Comparison of ENCODE assay signal across 10 mouse cellular contexts in the genomic region with DNA sequence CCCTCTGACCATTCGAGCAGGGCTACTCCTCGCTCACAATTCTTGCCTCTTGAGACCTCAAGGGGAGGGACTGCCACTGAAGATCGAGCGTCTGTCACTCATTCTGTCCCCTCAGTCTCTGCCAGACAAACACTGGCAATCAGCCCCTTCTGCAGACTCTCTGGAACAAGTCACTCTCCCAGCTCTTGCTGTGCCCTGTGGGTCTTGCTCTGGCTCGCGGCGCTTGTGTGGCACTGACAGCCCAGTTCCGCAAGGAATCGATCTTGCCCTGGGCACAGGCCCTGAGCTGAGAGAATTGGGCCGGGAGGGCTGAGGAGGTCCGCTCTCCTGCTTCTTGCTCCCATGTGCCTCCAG.
DNase-seq lines count a peak whose midpoint lies in the region; ATAC-seq lines count a peak whose summit lies in the region.
"Had no signal": no experiment of that assay in that cellular context is flagged by ENCODE, and none has a peak within 500 bp of the region (broad histone marks: within the 10 kb centered on the region; RNA-seq: fewer than 3 reads in every experiment).

No protein-coding gene starts in this region.

- H3K27ac ChIP-seq in midbrain, embryonic 10.5 days (replicated peaks), result peak overlapping the region; percentile 60
- H3K27ac ChIP-seq in midbrain, embryonic 11.5 days (ENCODE audit: low read depth, low read length), result no peak overlapping the region
- H3K27ac ChIP-seq in hindbrain, embryonic 12.5 days, result peak overlapping the region; percentile 41
- peak overlapping the region; percentile 46; the same call in 1 of the 2 replicates for H3K27ac ChIP-seq in neural tube, embryonic 13.5 days (replicated peaks)

- peaks cover 84% of the 10 kb centered on the region for H3K27me3 ChIP-seq in midbrain, embryonic 10.5 days (ENCODE audit: low read depth, poor library complexity, severe bottlenecking)
- peaks cover 25% of the 10 kb centered on the region for H3K27me3 ChIP-seq in midbrain, embryonic 11.5 days (ENCODE audit: control insufficient read depth, insufficient read depth, low read length)
- peaks cover 75% of the 10 kb centered on the region for H3K27me3 ChIP-seq in hindbrain, embryonic 12.5 days
- peaks cover 74% of the 10 kb centered on the region for H3K27me3 ChIP-seq in neural tube, embryonic 13.5 days

- ATAC-seq in midbrain, embryonic 11.5 days (ENCODE audit: low FRiP score), result no peak
- peak; percentile 9; the same call in 1 of the 2 replicates for ATAC-seq in hindbrain, embryonic 12.5 days (ENCODE audit: low FRiP score)
- ATAC-seq in neural tube, embryonic 13.5 days (ENCODE audit: low read depth), result 0 out of 2 replicates have a peak, but pooled peaks have one; percentile 4

- no peak overlapping the region for H3K4me3 ChIP-seq in midbrain, embryonic 10.5 days
- H3K4me3 ChIP-seq in midbrain, embryonic 11.5 days (ENCODE audit: low read depth, low read length), result no peak overlapping the region
- no peak overlapping the region for H3K4me3 ChIP-seq in hindbrain, embryonic 12.5 days
- H3K4me3 ChIP-seq in neural tube, embryonic 13.5 days, result no peak overlapping the region

- H3K9ac ChIP-seq in midbrain, embryonic 11.5 days (ENCODE audit: low read length), result no peak overlapping the region
- H3K9ac ChIP-seq in hindbrain, embryonic 12.5 days, result no peak overlapping the region
- no peak overlapping the region for H3K9ac ChIP-seq in neural tube, embryonic 13.5 days

- no peaks in the 10 kb centered on the region for H3K36me3 ChIP-seq in midbrain, embryonic 10.5 days
- no peaks in the 10 kb centered on the region for H3K36me3 ChIP-seq in midbrain, embryonic 11.5 days (ENCODE audit: control insufficient read depth, insufficient read depth, low read length)
- no peaks in the 10 kb centered on the region for H3K36me3 ChIP-seq in hindbrain, embryonic 12.5 days
- H3K36me3 ChIP-seq in neural tube, embryonic 13.5 days, result no peaks in the 10 kb centered on the region

- no peaks in the 10 kb centered on the region for H3K9me3 ChIP-seq in midbrain, embryonic 10.5 days (replicated peaks)
- no peaks in the 10 kb centered on the region for H3K9me3 ChIP-seq in midbrain, embryonic 11.5 days (ENCODE audit: control insufficient read depth, low read length)
- no peaks in the 10 kb centered on the region for H3K9me3 ChIP-seq in hindbrain, embryonic 12.5 days (replicated peaks)
- H3K9me3 ChIP-seq in neural tube, embryonic 13.5 days, result no peaks in the 10 kb centered on the region

- no peak overlapping the region for H3K4me2 ChIP-seq in midbrain, embryonic 11.5 days
- H3K4me2 ChIP-seq in hindbrain, embryonic 12.5 days (replicated peaks), result no peak overlapping the region
- H3K4me2 ChIP-seq in neural tube, embryonic 13.5 days, result no peak overlapping the region

- H3K4me1 ChIP-seq in midbrain, embryonic 10.5 days, result peaks cover 51% of the 10 kb centered on the region
- H3K4me1 ChIP-seq in midbrain, embryonic 11.5 days (ENCODE audit: control insufficient read depth, insufficient read depth, low read length), result peaks cover 22% of the 10 kb centered on the region
- H3K4me1 ChIP-seq in hindbrain, embryonic 12.5 days, result peaks cover 27% of the 10 kb centered on the region
- H3K4me1 ChIP-seq in neural tube, embryonic 13.5 days (replicated peaks), result peaks cover 27% of the 10 kb centered on the region

- 70% methylated on average over 11 of the region's 11 CpGs for WGBS in midbrain, embryonic 10.5 days
- 77% methylated on average over 11 of the region's 11 CpGs for WGBS in midbrain, embryonic 11.5 days
- WGBS in hindbrain, embryonic 12.5 days, result 60% methylated on average over 11 of the region's 11 CpGs
- 57% methylated on average over 11 of the region's 11 CpGs for WGBS in neural tube, embryonic 13.5 days

- DNase-seq in cerebellum, adult 9-11 months, result peak; percentile 16
- DNase-seq in cerebellum, adult 9-10 months, result no peak
- peak; percentile 32 for DNase-seq in midbrain, embryonic 10.5 days (ENCODE audit: low spot score)
- DNase-seq in midbrain, embryonic 11.5 days (ENCODE audit: low spot score, missing footprints), result no peak
- DNase-seq in right cerebral cortex, postnatal 14 days, result no peak
- DNase-seq in left cerebral cortex, adult 18-20 months (ENCODE audit: low spot score in 2 of 2), result no peak
- DNase-seq: adrenal gland, postnatal 36 days; lung, adult 18-20 months had no signal

Comparison
In these comparisons a context has a peak if more than half of its experiments do, and no peak if none do; other contexts are left out.
1. DNase-seq: peak in cerebellum, adult 9-11 months (single experiment) and midbrain, embryonic 10.5 days (single experiment); none in cerebellum, adult 9-10 months (single experiment), midbrain, embryonic 11.5 days (single experiment), right cerebral cortex, postnatal 14 days (single experiment) and left cerebral cortex, adult 18-20 months (0 of 2).